Mouse (Mus musculus): ENCODE results near the gene Ccdc69. TPM values are rescaled to one million over a fixed set of nuclear protein-coding genes. Genes with fewer than 3 reads are reported as not detected.

Ccdc69 gene
- polyA plus RNA-seq, 1 experiment from 2014 or later: 0.36 TPM

DNA sequence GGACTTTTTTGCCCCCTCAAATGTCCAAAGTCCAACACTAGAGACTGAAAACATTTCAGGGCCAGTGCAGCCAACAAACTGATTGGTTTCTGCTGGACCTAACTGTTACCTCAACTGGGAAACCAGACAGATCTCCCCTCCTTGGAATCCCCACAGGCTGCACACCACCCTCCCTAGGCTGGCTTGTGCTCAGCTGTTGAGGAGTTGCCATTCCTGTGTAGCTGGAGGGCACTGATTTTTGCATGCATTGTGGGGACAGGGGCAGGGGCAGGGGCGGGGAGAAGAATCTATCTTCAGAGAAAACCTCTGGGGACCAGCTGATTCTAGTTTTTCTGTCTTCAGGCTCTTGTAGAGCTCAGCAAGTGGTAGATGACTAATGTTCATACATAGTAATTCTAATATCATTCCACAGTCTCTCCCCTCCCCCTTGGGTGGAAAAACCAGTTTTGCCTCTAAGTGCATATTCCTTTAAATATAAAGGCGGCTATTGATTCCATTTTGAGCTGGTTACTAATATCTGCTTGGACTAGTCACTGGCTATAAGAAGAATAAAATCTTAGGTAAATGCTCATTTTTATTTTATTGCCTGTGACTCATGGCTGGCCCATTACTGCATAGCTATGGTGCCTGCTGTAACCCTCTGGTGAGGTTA is 50.6 kb downstream of the Ccdc69 start:
- no peak for ATAC-seq (replicated peaks; ENCODE audit: low FRiP score)
- WGBS: 86% methylated on average over 2 of the region's 2 CpGs
- no peak overlapping the region for H3K27ac ChIP-seq (ENCODE audit: low read depth, low read length)

DNA sequence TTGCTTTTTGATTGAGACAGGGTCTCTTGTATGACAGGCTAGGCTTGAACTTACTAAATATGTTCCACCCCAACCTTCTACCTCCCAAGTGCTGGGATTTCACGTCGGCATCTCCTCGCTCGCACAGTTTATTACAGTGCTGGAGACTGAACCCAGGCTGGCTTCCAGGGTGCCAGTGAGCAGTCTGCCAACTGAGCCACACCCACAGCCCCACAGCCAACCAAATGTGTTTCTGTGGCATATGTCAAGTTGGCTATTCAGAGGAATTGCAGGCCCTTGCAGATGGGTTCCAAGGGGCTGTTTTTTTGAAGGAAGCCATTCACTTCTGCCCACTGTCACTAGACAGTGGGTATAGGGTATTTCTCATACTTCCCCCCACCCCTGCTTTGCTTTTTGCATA is 52.0 kb downstream of the Ccdc69 start:
- DNase-seq (ENCODE audit: low spot score): no peak
- 91% methylated on average over 4 of the region's 4 CpGs for WGBS
- no peak overlapping the region for H3K4me3 ChIP-seq (ENCODE audit: low read depth, low read length)
- H3K36me3 ChIP-seq (ENCODE audit: control insufficient read depth, insufficient read depth, low read length): no peaks in the 10 kb centered on the region
- no peaks in the 10 kb centered on the region for H3K9me3 ChIP-seq (ENCODE audit: control insufficient read depth, low read length)
- H3K27me3 ChIP-seq (ENCODE audit: control insufficient read depth, insufficient read depth, low read length): no peaks in the 10 kb centered on the region
- peaks cover 16% of the 10 kb centered on the region for H3K4me1 ChIP-seq (replicated peaks; ENCODE audit: control insufficient read depth, insufficient read depth, low read length)
- no peak overlapping the region for H3K4me2 ChIP-seq (ENCODE audit: low read depth, low read length, severe bottlenecking)
- no peak for ATAC-seq (replicated peaks; ENCODE audit: low FRiP score)
- no peak overlapping the region for H3K27ac ChIP-seq (ENCODE audit: low read depth, low read length)
- no peak overlapping the region for H3K9ac ChIP-seq (ENCODE audit: low read length)

More for the DNA sequence above, 50.6 kb downstream of the Ccdc69 start:
- Histone ChIP-seq H3K4me1 (replicated peaks; ENCODE audit: control insufficient read depth, insufficient read depth, low read length) (peaks cover 20% of the 10 kb centered on the region), H3K36me3 (ENCODE audit: control insufficient read depth, insufficient read depth, low read length) (no peaks in the 10 kb centered on the region), H3K9ac (ENCODE audit: low read length) (no peak overlapping the region), H3K9me3 (ENCODE audit: control insufficient read depth, low read length) (no peaks in the 10 kb centered on the region), H3K4me2 (ENCODE audit: low read depth, low read length, severe bottlenecking) (no peak overlapping the region), H3K27me3 (ENCODE audit: control insufficient read depth, insufficient read depth, low read length) (no peaks in the 10 kb centered on the region), H3K4me3 (ENCODE audit: low read depth, low read length) (no peak overlapping the region)
- no peak for DNase-seq (ENCODE audit: low spot score)

- no peak overlapping the region for H3K4me2 ChIP-seq (ENCODE audit: low read depth, low read length, severe bottlenecking)
- no peak overlapping the region for H3K9ac ChIP-seq (ENCODE audit: low read length)
- H3K4me1 ChIP-seq (replicated peaks; ENCODE audit: control insufficient read depth, insufficient read depth, low read length): peaks cover 16% of the 10 kb centered on the region
- H3K9me3 ChIP-seq (ENCODE audit: control insufficient read depth, low read length): no peaks in the 10 kb centered on the region
- WGBS: 87% methylated on average over 3 of the region's 3 CpGs
- ATAC-seq (replicated peaks; ENCODE audit: low FRiP score): no peak
- no peak overlapping the region for H3K4me3 ChIP-seq (ENCODE audit: low read depth, low read length)
- no peak for DNase-seq (ENCODE audit: low spot score)
- no peaks in the 10 kb centered on the region for H3K36me3 ChIP-seq (ENCODE audit: control insufficient read depth, insufficient read depth, low read length)
- peak overlapping the region; percentile 77 for H3K27ac ChIP-seq (ENCODE audit: low read depth, low read length)
- H3K27me3 ChIP-seq (ENCODE audit: control insufficient read depth, insufficient read depth, low read length): no peaks in the 10 kb centered on the region
These were observed 54.3 kb downstream of the Ccdc69 start for GRCm38 (mm10) chr11:55023583-55023982.

DNA sequence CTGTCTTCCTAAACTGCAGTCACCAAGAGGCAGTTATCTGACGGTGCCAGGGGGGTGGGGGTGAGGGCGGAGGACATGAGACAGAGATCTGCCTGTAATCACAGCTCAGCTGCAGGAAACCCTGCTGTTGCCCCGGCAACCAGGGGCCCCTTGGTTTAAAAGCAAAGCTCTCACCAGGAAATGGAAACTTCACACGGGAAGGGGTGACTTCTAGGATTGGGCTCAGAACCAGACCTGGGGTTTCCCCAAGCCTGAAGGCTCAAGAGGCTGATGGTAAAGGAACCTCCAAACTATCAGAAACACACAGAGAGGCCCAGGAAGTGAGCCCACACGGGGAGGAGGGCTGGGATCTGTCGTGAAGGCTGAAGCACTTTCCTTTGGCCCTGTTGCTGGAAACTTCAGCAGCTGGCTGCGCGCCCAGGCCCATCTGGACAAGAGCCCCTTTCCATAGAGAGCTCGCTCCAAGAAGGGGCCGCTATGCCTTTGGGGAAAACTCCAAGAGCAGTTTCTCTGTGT is 54.8 kb downstream of the Ccdc69 start:
- H3K27me3 ChIP-seq (ENCODE audit: control insufficient read depth, insufficient read depth, low read length): no peaks in the 10 kb centered on the region
- 16% methylated on average over 10 of the region's 10 CpGs for WGBS
- H3K4me2 ChIP-seq (ENCODE audit: low read depth, low read length, severe bottlenecking): peak overlapping the region; percentile 8
- no peaks in the 10 kb centered on the region for H3K36me3 ChIP-seq (ENCODE audit: control insufficient read depth, insufficient read depth, low read length)
- no peak overlapping the region for H3K4me3 ChIP-seq (ENCODE audit: low read depth, low read length)
- no peaks in the 10 kb centered on the region for H3K9me3 ChIP-seq (ENCODE audit: control insufficient read depth, low read length)
- DNase-seq (ENCODE audit: low spot score) (peak; percentile 88), ATAC-seq (replicated peaks; ENCODE audit: low FRiP score) (peak; percentile 83)
- 0 out of 2 replicates have a peak overlapping the region, but pooled peaks have one; percentile 2 for H3K9ac ChIP-seq (ENCODE audit: low read length)
- H3K4me1 ChIP-seq (replicated peaks; ENCODE audit: control insufficient read depth, insufficient read depth, low read length): peaks cover 16% of the 10 kb centered on the region
- H3K27ac ChIP-seq (ENCODE audit: low read depth, low read length): peak overlapping the region; percentile 77

DNA sequence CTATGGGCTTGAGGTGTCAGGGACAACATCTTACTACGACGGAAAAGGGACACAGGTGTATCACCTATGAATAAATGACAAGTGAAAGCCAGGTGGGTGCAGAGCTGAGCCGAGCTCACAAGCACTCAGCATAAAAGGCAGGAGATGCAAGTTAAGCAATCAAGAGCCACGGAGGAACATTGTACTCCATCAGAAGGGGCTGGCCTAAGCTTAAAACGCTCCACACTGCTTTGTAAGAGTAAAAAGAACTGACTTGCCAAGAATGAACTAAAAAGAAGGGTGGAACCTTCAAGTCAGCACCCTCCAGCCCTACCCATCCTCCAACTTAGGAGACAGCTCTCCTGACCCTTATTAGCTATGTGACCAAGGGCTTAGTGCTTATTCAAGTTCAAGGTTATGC is 55.4 kb downstream of the Ccdc69 start:
- Histone ChIP-seq H3K4me1 (replicated peaks; ENCODE audit: control insufficient read depth, insufficient read depth, low read length) (peaks cover 16% of the 10 kb centered on the region), H3K9ac (ENCODE audit: low read length) (no peak overlapping the region), H3K9me3 (ENCODE audit: control insufficient read depth, low read length) (no peaks in the 10 kb centered on the region), H3K4me2 (ENCODE audit: low read depth, low read length, severe bottlenecking) (peak overlapping the region; percentile 8; the same call in 1 of the 2 replicates), H3K4me3 (ENCODE audit: low read depth, low read length) (no peak overlapping the region), H3K27ac (ENCODE audit: low read depth, low read length) (no peak overlapping the region), H3K36me3 (ENCODE audit: control insufficient read depth, insufficient read depth, low read length) (no peaks in the 10 kb centered on the region), H3K27me3 (ENCODE audit: control insufficient read depth, insufficient read depth, low read length) (no peaks in the 10 kb centered on the region)
- WGBS: 70% methylated on average over 5 of the region's 5 CpGs
- DNase-seq (ENCODE audit: low spot score): no peak
- peak; percentile 4; the same call in 1 of the 2 replicates for ATAC-seq (replicated peaks; ENCODE audit: low FRiP score)

GRCm38 (mm10) chr11:55021859-55022258 is 56.1 kb downstream of the Ccdc69 start:
- Histone ChIP-seq H3K4me1 (replicated peaks; ENCODE audit: control insufficient read depth, insufficient read depth, low read length) (peaks cover 16% of the 10 kb centered on the region), H3K4me2 (ENCODE audit: low read depth, low read length, severe bottlenecking) (no peak overlapping the region), H3K27me3 (ENCODE audit: control insufficient read depth, insufficient read depth, low read length) (no peaks in the 10 kb centered on the region), H3K27ac (ENCODE audit: low read depth, low read length) (no peak overlapping the region), H3K9me3 (ENCODE audit: control insufficient read depth, low read length) (no peaks in the 10 kb centered on the region), H3K36me3 (ENCODE audit: control insufficient read depth, insufficient read depth, low read length) (no peaks in the 10 kb centered on the region), H3K9ac (ENCODE audit: low read length) (no peak overlapping the region), H3K4me3 (ENCODE audit: low read depth, low read length) (no peak overlapping the region)
- DNase-seq (ENCODE audit: low spot score) (no peak), ATAC-seq (replicated peaks; ENCODE audit: low FRiP score) (no peak)
- WGBS: 71% methylated on average over 6 of the region's 6 CpGs

DNA sequence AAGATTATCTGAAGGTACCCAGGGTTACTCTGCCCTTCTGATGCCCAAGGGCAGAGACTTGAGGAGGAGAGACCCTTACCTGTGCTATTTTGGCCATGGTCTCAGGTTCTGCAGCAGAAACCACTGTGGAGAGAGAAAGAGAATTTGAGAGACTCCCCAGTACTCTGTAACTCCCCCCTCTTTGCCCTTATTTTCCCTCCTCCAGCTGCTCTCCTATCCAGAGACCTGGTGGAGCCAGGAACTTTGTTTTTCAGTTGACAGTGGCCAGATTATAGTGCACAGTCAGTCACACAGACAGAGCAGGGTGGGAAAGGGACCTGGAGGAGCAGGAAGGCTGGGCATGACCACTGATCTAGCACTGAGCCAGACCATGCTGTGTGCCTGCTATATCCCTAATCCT is 56.5 kb downstream of the Ccdc69 start:
- DNase-seq (ENCODE audit: low spot score) (no peak), ATAC-seq (replicated peaks; ENCODE audit: low FRiP score) (no peak)
- H3K9me3 ChIP-seq (ENCODE audit: control insufficient read depth, low read length): no peaks in the 10 kb centered on the region
- no peaks in the 10 kb centered on the region for H3K27me3 ChIP-seq (ENCODE audit: control insufficient read depth, insufficient read depth, low read length)
- no peak overlapping the region for H3K27ac ChIP-seq (ENCODE audit: low read depth, low read length)
- H3K4me3 ChIP-seq (ENCODE audit: low read depth, low read length): no peak overlapping the region
- H3K4me1 ChIP-seq (replicated peaks; ENCODE audit: control insufficient read depth, insufficient read depth, low read length): peaks cover 16% of the 10 kb centered on the region
- no peak overlapping the region for H3K4me2 ChIP-seq (ENCODE audit: low read depth, low read length, severe bottlenecking)
- H3K9ac ChIP-seq (ENCODE audit: low read length): no peak overlapping the region
- no peaks in the 10 kb centered on the region for H3K36me3 ChIP-seq (ENCODE audit: control insufficient read depth, insufficient read depth, low read length)

DNA sequence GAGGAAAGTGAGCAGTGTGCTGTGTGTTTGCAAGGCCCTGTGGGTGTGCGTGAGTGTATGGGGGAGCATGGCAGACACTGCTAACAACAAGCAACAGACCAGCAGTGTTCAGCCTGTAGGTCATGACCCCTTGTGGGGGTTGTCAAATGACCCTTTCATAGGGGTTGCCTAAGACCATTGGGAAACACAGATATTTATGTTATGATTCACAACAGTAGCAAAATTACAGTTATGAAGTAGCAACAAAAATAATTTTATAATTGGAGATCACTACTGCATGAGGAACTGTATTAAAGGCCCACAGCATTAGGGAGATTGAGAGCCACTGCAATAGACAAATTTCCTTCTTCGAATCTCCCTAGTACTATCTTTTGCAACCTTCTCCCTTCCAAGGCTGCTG is 58.2 kb downstream of the Ccdc69 start:
- Histone ChIP-seq H3K4me3 (ENCODE audit: low read depth, low read length) (no peak overlapping the region), H3K36me3 (ENCODE audit: control insufficient read depth, insufficient read depth, low read length) (no peaks in the 10 kb centered on the region), H3K27me3 (ENCODE audit: control insufficient read depth, insufficient read depth, low read length) (no peaks in the 10 kb centered on the region), H3K4me2 (ENCODE audit: low read depth, low read length, severe bottlenecking) (no peak overlapping the region), H3K27ac (ENCODE audit: low read depth, low read length) (no peak overlapping the region), H3K4me1 (replicated peaks; ENCODE audit: control insufficient read depth, insufficient read depth, low read length) (peaks cover 16% of the 10 kb centered on the region), H3K9me3 (ENCODE audit: control insufficient read depth, low read length) (no peaks in the 10 kb centered on the region), H3K9ac (ENCODE audit: low read length) (no peak overlapping the region)
- 85% methylated on average over 2 of the region's 2 CpGs for WGBS
- DNase-seq (ENCODE audit: low spot score) (no peak), ATAC-seq (replicated peaks; ENCODE audit: low FRiP score) (no peak)

DNA sequence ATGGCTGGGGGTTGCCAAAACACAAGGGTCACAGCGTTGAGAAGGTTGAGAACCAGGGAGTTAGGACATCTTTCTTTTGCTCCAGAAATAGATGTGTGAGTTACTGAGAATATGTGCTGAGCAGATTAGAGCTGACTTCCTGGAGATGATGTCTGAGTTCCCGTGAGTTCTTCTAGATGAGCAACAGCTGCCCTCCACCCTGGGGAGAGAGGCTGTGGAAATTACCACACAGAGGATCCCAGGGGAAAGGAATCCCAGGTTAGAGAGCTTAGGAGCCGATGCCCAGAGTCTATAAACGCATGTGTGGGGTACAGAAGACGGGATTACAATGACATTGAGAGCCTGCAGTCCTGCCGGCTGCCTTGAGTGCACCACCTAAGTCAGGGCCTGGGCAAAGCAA is 59.9 kb downstream of the Ccdc69 start:
- H3K27ac ChIP-seq (ENCODE audit: low read depth, low read length): no peak overlapping the region
- H3K9me3 ChIP-seq (ENCODE audit: control insufficient read depth, low read length): no peaks in the 10 kb centered on the region
- no peaks in the 10 kb centered on the region for H3K27me3 ChIP-seq (ENCODE audit: control insufficient read depth, insufficient read depth, low read length)
- H3K4me2 ChIP-seq (ENCODE audit: low read depth, low read length, severe bottlenecking): no peak overlapping the region
- 83% methylated on average over 6 of the region's 6 CpGs for WGBS
- H3K9ac ChIP-seq (ENCODE audit: low read length): no peak overlapping the region
- no peaks in the 10 kb centered on the region for H3K36me3 ChIP-seq (ENCODE audit: control insufficient read depth, insufficient read depth, low read length)
- no peak for DNase-seq (ENCODE audit: low spot score)
- H3K4me1 ChIP-seq (replicated peaks; ENCODE audit: control insufficient read depth, insufficient read depth, low read length): peaks cover 7% of the 10 kb centered on the region; the same call in 1 of the 2 replicates
- no peak overlapping the region for H3K4me3 ChIP-seq (ENCODE audit: low read depth, low read length)
- no peak for ATAC-seq (replicated peaks; ENCODE audit: low FRiP score)
